Mouse (Mus musculus): ENCODE data around the gene Stip1.

GRCm38 (mm10) chr19:7062916-7063315 is 23.1 kb upstream of the Stip1 start:
- TF ChIP-seq GATA1 (IDR thresholded peaks at IDR 0.05; ENCODE audit: borderline replicate concordance, low read length) (no peak), FLI1 (IDR thresholded peaks at IDR 0.05; ENCODE audit: low read length) (no peak)
